Mouse (Mus musculus) heart, postnatal 0 days (tissue): ENCODE data around the gene Naglu.

ENCODE experiments used
- CTCF ChIP-seq: IDR thresholded peaks from 2 replicates; pipeline ENCODE4 v1.5.1; 2016; ENCODE audit warnings: antibody characterized with exemption, control low read depth, low read depth
- EP300 ChIP-seq: IDR thresholded peaks from 2 replicates; pipeline ENCODE4 v1.6.1; 2016; ENCODE audit warnings: antibody characterized with exemption, low read depth

GRCm38 (mm10) chr11:101056885-101057284 is 12.9 kb upstream of the Naglu start:
- TF ChIP-seq CTCF = no peak
- no peak for TF ChIP-seq EP300
